In genomic region chr6:134207391-134208179, GRCm38 (mm10) we compare ENCODE assay signal across 8 mouse cellular contexts.
A peak's percentile ranks its signal among the peaks of the same experiment; 100 is the strongest.
DNase-seq lines count a peak whose midpoint lies in the region; ATAC-seq and TF ChIP-seq lines count a peak whose summit lies in the region.

No protein-coding gene starts in this region.

- H3K4me2 ChIP-seq in kidney, postnatal 0 days (ENCODE audit: low read length): no peak overlapping the region
- H3K4me2 ChIP-seq in midbrain, embryonic 11.5 days: no peak overlapping the region

- intact Hi-C loops in heart, adult 2 months (cut with DNase I): no loop called here

- no peaks in the 10 kb centered on the region for H3K9me3 ChIP-seq in kidney, postnatal 0 days (replicated peaks; ENCODE audit: low read length)
- H3K9me3 ChIP-seq in midbrain, embryonic 11.5 days (ENCODE audit: control insufficient read depth, low read length): no peaks in the 10 kb centered on the region

- no peaks in the 10 kb centered on the region; the same call in 1 of the 2 replicates for H3K36me3 ChIP-seq in heart, adult 2 months (ENCODE audit: control insufficient read depth, insufficient read depth, low read length)
- H3K36me3 ChIP-seq in kidney, postnatal 0 days (ENCODE audit: insufficient read depth, low read length): no peaks in the 10 kb centered on the region
- no peaks in the 10 kb centered on the region for H3K36me3 ChIP-seq in midbrain, embryonic 11.5 days (ENCODE audit: control insufficient read depth, insufficient read depth, low read length)

- ATAC-seq in kidney, postnatal 0 days (replicated peaks; ENCODE audit: low FRiP score, low read depth): peak; percentile 25; the same call in 1 of the 2 replicates
- peak; percentile 75 for ATAC-seq in midbrain, embryonic 11.5 days (ENCODE audit: low FRiP score)
- no peak for ATAC-seq in erythroid progenitor cell, adult 5-6 weeks (replicated peaks; ENCODE audit: low FRiP score, poor library complexity, severe bottlenecking)

- no peak overlapping the region for H3K4me3 ChIP-seq in heart, adult 2 months
- no peak overlapping the region for H3K4me3 ChIP-seq in kidney, postnatal 0 days (replicated peaks; ENCODE audit: low read depth, low read length)
- no peak overlapping the region for H3K4me3 ChIP-seq in midbrain, embryonic 11.5 days (ENCODE audit: low read depth, low read length)

- H3K4me1 ChIP-seq in heart, adult 2 months (ENCODE audit: control insufficient read depth, insufficient read depth, low read length): peaks cover 21% of the 10 kb centered on the region
- peaks cover 6% of the 10 kb centered on the region; the same call in 1 of the 2 replicates for H3K4me1 ChIP-seq in kidney, postnatal 0 days (replicated peaks; ENCODE audit: insufficient read depth, low read length)
- H3K4me1 ChIP-seq in midbrain, embryonic 11.5 days (ENCODE audit: control insufficient read depth, insufficient read depth, low read length): peaks cover 7% of the 10 kb centered on the region

- no peaks in the 10 kb centered on the region for H3K79me2 ChIP-seq in heart, adult 2 months (replicated peaks; ENCODE audit: control insufficient read depth, insufficient read depth, low read length)

- TF ChIP-seq EP300 in heart, adult 2 months (IDR thresholded peaks at IDR 0.05; ENCODE audit: insufficient read depth, low read depth, low read length): no peak

- DNase-seq in cerebellum, postnatal 10 days: peak; percentile 95 to 96
- no peak for DNase-seq in cerebellum, adult 11 months
- DNase-seq in ovary, postnatal 36 days (ENCODE audit: low spot score): peak; percentile 46
- DNase-seq in ovary, postnatal 10 days (ENCODE audit: low spot score): no peak
- DNase-seq in heart, adult 2 months: peak in 1 of 2 experiments; percentile 57
- peak; percentile 48 for DNase-seq in kidney, postnatal 0 days (ENCODE audit: low spot score)
- no peak for DNase-seq in midbrain, embryonic 11.5 days (ENCODE audit: low spot score, missing footprints)

- no peak for TF ChIP-seq POLR2A in heart, adult 2 months (IDR thresholded peaks at IDR 0.05; ENCODE audit: insufficient read depth, low read depth, low read length)

- WGBS in heart, adult 2 months: 63% methylated on average over 19 of the region's 19 CpGs
- WGBS in kidney, postnatal 0 days: 63% methylated on average over 19 of the region's 19 CpGs
- 86% methylated on average over 19 of the region's 19 CpGs for WGBS in midbrain, embryonic 11.5 days

- H3K27me3 ChIP-seq in heart, adult 2 months (ENCODE audit: control insufficient read depth, insufficient read depth, low read length): no peaks in the 10 kb centered on the region
- H3K27me3 ChIP-seq in kidney, postnatal 0 days (ENCODE audit: insufficient read depth, low read length): no peaks in the 10 kb centered on the region
- H3K27me3 ChIP-seq in midbrain, embryonic 11.5 days (ENCODE audit: control insufficient read depth, insufficient read depth, low read length): no peaks in the 10 kb centered on the region

- H3K9ac ChIP-seq in heart, adult 2 months (ENCODE audit: low read depth, low read length): no peak overlapping the region
- H3K9ac ChIP-seq in kidney, postnatal 0 days (ENCODE audit: low read depth, low read length): no peak overlapping the region
- H3K9ac ChIP-seq in midbrain, embryonic 11.5 days (ENCODE audit: low read length): no peak overlapping the region

- TF ChIP-seq CTCF in heart, adult 2 months (IDR thresholded peaks at IDR 0.05): no peak
- no peak for TF ChIP-seq CTCF in kidney, postnatal 0 days (IDR thresholded peaks at IDR 0.05; ENCODE audit: low read depth)

- peak overlapping the region; percentile 28; the same call in 1 of the 2 replicates for H3K27ac ChIP-seq in heart, adult 2 months
- H3K27ac ChIP-seq in kidney, postnatal 0 days: no peak overlapping the region
- no peak overlapping the region for H3K27ac ChIP-seq in midbrain, embryonic 11.5 days (ENCODE audit: low read depth, low read length)

Comparison
In these comparisons a context has a peak if more than half of its experiments do, and no peak if none do; other contexts are left out.
1. DNase-seq: peak in cerebellum, postnatal 10 days (2 of 2), ovary, postnatal 36 days (single experiment) and kidney, postnatal 0 days (single experiment); none in cerebellum, adult 11 months (single experiment), ovary, postnatal 10 days (single experiment) and midbrain, embryonic 11.5 days (single experiment).